Mouse (Mus musculus) lung, postnatal 0 days (tissue): Measurements from ENCODE around the gene Fxyd6. TPM values are rescaled to one million over a fixed set of nuclear protein-coding genes. Genes with fewer than 3 reads are reported as not detected.

ENCODE experiments used
- ATAC-seq: fragments of 200-750 bp; cut with Nextera tagmentation; 2 replicates; pipeline ENCODE4 v1.8.0; 2017; ENCODE audit warnings: moderate library complexity
- DNase-seq: peaks from one replicate; pipeline ENCODE4 v3.0.0-alpha.2; 2016; ENCODE audit warnings: low spot score
- H3K27ac ChIP-seq: fragments of 300-500 bp; sonication (generic); 2 replicates; pipeline ENCODE4 v1.5.1; 2014; ENCODE audit warnings: antibody characterized with exemption, mild to moderate bottlenecking, low read length, mixed read lengths
- H3K27me3 ChIP-seq: fragments of 300-500 bp; sonication (generic); replicated peaks from 2 replicates; pipeline ENCODE4 v1.6.1; 2014; ENCODE audit warnings: low read length, mixed read lengths; ENCODE audit not compliant: insufficient read depth
- H3K36me3 ChIP-seq: fragments of 300-500 bp; sonication (generic); 2 replicates; pipeline ENCODE4 v1.6.1; 2014; ENCODE audit warnings: low read length, mixed read lengths; ENCODE audit not compliant: insufficient read depth
- H3K4me1 ChIP-seq: fragments of 300-500 bp; sonication (generic); 2 replicates; pipeline ENCODE4 v1.6.1; 2014; ENCODE audit warnings: antibody characterized with exemption, low read depth, low read length, mixed read lengths; ENCODE audit not compliant: insufficient read depth
- H3K4me2 ChIP-seq: fragments of 300-500 bp; sonication (generic); replicated peaks from 2 replicates; pipeline ENCODE4 v1.6.1; 2014; ENCODE audit warnings: low read depth, mild to moderate bottlenecking, low read length, moderate library complexity, mixed read lengths
- H3K4me3 ChIP-seq: fragments of 300-500 bp; sonication (generic); 2 replicates; pipeline ENCODE4 v1.5.1; 2014; ENCODE audit warnings: low read depth, low read length
- H3K9ac ChIP-seq: fragments of 300-500 bp; sonication (generic); replicated peaks from 2 replicates; pipeline ENCODE4 v1.6.1; 2014; ENCODE audit warnings: low read depth, mild to moderate bottlenecking
- H3K9me3 ChIP-seq: fragments of 300-500 bp; sonication (generic); 2 replicates; pipeline ENCODE4 v1.6.1; 2016; ENCODE audit warnings: low read length, mixed read lengths
- CTCF ChIP-seq: IDR thresholded peaks from 2 replicates; pipeline ENCODE4 v1.5.1; 2016; ENCODE audit warnings: antibody characterized with exemption, mild to moderate bottlenecking
- EP300 ChIP-seq: IDR thresholded peaks from 2 replicates; pipeline ENCODE4 v1.6.1; 2016; ENCODE audit warnings: antibody characterized with exemption, mild to moderate bottlenecking, control low read depth
- WGBS: fragments of 180-500 bp; shearing (Covaris S2); extraction: QIAGEN DNeasy Blood & Tissue Kit; methylation state at CpG from one replicate; pipeline ENCODE4 v1.1.7; 2014; 5-methylcytosine and 5-hydroxymethylcytosine counted together
- polyA plus RNA-seq: library from polyadenylated mRNA; unstranded; fragments of >200 nt; fragmentation: Nextera tagmentation; extraction: Ambion mirVana; gene quantifications from 2 replicates; pipeline ENCODE4 v1.2.1, GENCODE M21; 2015

The Fxyd6 gene
- polyA plus RNA-seq, 1 experiment from 2014 or later, result 13.4 TPM

DNA sequence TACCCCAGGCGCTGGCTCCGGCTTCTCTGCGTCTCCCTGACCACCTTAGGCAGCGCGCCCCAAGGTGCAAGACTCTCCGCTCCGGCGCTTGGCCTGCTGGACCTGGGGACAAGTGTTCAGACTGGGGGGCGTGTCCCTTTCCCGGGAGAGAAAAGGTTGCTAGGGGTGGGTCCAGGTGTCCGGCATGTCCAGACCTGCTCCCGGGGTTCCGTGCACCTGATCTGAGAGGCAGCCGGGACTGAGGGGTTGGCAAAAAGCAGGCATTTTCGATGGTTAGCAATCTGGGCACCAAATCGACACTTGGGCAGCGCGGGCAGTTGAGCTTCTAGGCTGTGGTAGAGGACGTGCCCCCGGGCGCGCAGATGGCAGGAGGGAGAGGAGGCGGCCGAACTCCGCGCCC lies 61.2 kb downstream of the Fxyd6 start:
- DNase-seq (no peak), ATAC-seq (no peak)
- Histone ChIP-seq H3K4me1 (no peaks in the 10 kb centered on the region; the same call in 1 of the 2 replicates), H3K4me3 (0 out of 2 replicates have a peak overlapping the region, but pooled peaks have one; percentile 6), H3K4me2 (peak overlapping the region; percentile 36; the same call in 1 of the 2 replicates), H3K36me3 (no peaks in the 10 kb centered on the region), H3K9me3 (no peaks in the 10 kb centered on the region), H3K27ac (no peak overlapping the region), H3K9ac (no peak overlapping the region), H3K27me3 (peaks cover 40% of the 10 kb centered on the region)
- TF ChIP-seq CTCF (no peak), EP300 (no peak)
- WGBS, result 5% methylated on average over 24 of the region's 26 CpGs

DNA sequence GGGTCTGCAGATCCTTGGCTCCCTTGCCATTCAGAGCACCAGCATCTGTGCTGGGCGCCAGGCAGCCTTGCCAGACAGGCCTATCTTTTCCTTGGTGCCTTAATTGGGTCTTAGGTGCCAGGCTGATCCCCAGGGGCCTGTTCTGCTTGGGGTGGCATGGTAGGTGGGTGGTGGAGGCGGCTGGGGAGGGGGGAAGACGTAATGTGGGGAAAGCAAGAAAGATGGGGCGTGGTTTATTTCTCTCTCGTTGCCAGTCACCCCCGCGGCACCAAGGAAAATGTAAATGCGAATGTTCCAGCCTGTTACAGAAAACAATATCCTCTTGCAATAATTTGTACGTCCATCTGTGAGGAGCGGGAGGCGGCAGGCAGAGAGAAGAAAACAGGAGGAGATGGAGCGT lies 62.7 kb downstream of the Fxyd6 start:
- H3K27ac ChIP-seq, result no peak overlapping the region

DNA sequence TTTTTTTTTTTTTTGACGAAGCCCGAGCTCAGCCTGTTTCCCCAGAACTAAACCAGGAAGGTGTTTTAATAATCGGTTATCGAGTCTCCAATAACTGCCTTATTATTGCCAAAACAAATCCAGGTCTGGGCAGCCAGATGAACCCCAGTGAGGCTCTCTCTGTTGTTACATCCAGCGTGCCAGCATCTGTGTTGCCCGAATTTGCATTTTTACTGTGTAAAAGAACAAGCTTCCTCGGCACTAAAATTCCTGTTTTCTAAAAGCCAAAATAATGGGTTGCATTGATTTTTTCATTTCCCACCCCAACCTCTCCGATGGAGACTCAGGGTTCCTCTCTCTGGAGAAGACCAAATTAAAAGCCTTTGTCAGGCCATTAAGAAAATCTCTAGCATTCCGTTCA lies 63.1 kb downstream of the Fxyd6 start:
- Histone ChIP-seq H3K4me3 (no peak overlapping the region), H3K27me3 (peaks cover 40% of the 10 kb centered on the region), H3K9me3 (no peaks in the 10 kb centered on the region), H3K36me3 (no peaks in the 10 kb centered on the region), H3K27ac (no peak overlapping the region), H3K4me1 (no peaks in the 10 kb centered on the region; the same call in 1 of the 2 replicates), H3K4me2 (no peak overlapping the region), H3K9ac (no peak overlapping the region)
- WGBS, result 84% methylated on average over 9 of the region's 9 CpGs
- ATAC-seq (no peak), DNase-seq (no peak)
- TF ChIP-seq EP300 (no peak), CTCF (no peak)

More for the DNA sequence above, 62.7 kb downstream of the Fxyd6 start:
- DNase-seq (no peak), ATAC-seq (no peak)
- WGBS, result 70% methylated on average over 12 of the region's 12 CpGs
- peaks cover 40% of the 10 kb centered on the region for H3K27me3 ChIP-seq
- no peaks in the 10 kb centered on the region for H3K9me3 ChIP-seq
- H3K4me3 ChIP-seq, result no peak overlapping the region
- H3K36me3 ChIP-seq, result no peaks in the 10 kb centered on the region
- H3K9ac ChIP-seq, result no peak overlapping the region
- no peak overlapping the region for H3K4me2 ChIP-seq
- TF ChIP-seq CTCF, result no peak
- no peak for TF ChIP-seq EP300
- no peaks in the 10 kb centered on the region; the same call in 1 of the 2 replicates for H3K4me1 ChIP-seq

DNA sequence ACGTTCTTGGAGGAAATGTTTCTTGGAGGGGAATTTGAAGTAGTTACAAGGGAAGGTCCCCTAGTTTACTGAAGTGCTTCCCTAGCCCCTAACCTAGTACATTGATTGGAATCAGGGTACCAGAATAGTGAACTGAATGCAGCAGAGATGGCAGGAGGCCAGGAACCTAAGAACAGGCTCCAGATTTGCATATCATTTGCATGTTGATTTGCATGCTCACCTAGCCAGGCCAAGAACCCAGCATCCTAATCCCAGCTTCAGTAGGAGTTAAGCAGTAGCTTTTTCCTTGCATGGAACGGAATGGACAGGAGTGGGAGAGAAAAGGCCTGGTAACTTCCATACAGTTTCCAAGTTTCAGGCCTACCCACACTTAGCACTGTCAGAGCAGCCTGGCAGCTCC lies 64.2 kb downstream of the Fxyd6 start:
- WGBS, result 61% methylated on average over 2 of the region's 2 CpGs

DNA sequence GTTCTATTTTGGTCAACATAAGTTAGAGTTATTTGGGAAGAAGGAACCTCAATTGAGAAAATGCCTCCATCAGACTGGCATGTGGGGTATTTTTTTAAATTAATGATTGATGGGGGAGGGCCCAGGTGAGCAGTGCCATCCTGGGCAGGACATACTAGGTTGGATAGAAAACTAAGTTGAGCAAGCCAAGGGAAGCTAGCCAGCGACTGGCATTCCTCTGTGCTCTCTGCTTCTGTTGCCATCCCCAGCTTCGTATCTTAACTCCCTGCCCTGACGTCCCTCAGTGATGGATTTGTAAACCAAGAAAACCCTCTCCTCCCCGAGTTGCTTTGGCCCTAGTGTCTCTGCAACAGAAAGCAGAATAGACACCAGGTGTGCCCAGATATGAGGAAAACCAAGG lies 69.0 kb downstream of the Fxyd6 start:
- 48% methylated on average over 4 of the region's 4 CpGs for WGBS
- H3K27ac ChIP-seq, result no peak overlapping the region
- TF ChIP-seq CTCF (no peak), EP300 (no peak)

More for the DNA sequence above, 64.2 kb downstream of the Fxyd6 start:
- Histone ChIP-seq H3K27ac (no peak overlapping the region), H3K4me1 (no peaks in the 10 kb centered on the region; the same call in 1 of the 2 replicates), H3K4me2 (no peak overlapping the region), H3K27me3 (peaks cover 36% of the 10 kb centered on the region), H3K36me3 (no peaks in the 10 kb centered on the region), H3K9ac (no peak overlapping the region), H3K9me3 (no peaks in the 10 kb centered on the region), H3K4me3 (no peak overlapping the region)
- DNase-seq, result no peak
- no peak for ATAC-seq
- TF ChIP-seq CTCF, result no peak
- no peak for TF ChIP-seq EP300

DNA sequence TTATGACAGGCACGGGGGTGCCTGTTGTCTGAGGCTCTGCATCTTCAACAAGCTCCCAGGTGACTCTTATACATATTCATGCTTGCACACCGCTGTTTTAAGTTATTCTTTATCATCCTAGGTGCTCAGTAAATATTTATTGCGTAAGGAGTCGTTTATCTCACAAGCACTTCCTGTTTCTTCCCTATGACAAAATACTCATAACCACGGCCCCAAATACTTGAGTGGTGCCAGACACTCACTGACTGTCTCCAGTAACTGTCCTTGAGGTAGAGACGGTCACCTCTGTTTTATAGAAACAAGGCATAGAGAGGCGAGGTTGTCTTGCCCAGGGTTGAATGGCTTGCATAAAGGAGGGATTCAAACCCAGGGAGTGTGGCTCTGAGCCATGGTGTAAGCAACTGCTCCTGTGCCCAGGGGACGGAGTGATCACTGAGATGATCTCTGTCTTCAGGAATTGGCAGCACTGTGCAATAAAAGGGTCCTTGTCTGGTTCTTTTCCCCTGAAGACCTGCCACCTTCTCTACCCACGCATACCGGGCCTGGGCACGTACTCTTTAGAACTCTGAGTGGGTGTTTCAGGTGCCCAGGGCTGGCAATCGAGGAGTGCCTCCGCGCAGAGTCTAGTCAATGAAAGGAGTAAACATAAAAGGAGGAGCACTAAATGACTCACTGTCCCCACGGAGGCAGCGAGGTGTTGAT lies 70.2 kb downstream of the Fxyd6 start:
- H3K4me2 ChIP-seq, result no peak overlapping the region

More for the DNA sequence above, 69.0 kb downstream of the Fxyd6 start:
- Histone ChIP-seq H3K4me3 (no peak overlapping the region), H3K9ac (no peak overlapping the region), H3K4me1 (no peaks in the 10 kb centered on the region), H3K9me3 (no peaks in the 10 kb centered on the region), H3K4me2 (no peak overlapping the region), H3K27me3 (no peaks in the 10 kb centered on the region), H3K36me3 (no peaks in the 10 kb centered on the region)
- no peak for ATAC-seq
- DNase-seq, result no peak

More for the DNA sequence above, 70.2 kb downstream of the Fxyd6 start:
- Histone ChIP-seq H3K9ac (no peak overlapping the region), H3K36me3 (no peaks in the 10 kb centered on the region), H3K27me3 (no peaks in the 10 kb centered on the region), H3K9me3 (no peaks in the 10 kb centered on the region), H3K27ac (no peak overlapping the region), H3K4me1 (no peaks in the 10 kb centered on the region), H3K4me3 (no peak overlapping the region)
- no peak for DNase-seq
- TF ChIP-seq EP300 (no peak), CTCF (no peak)
- 60% methylated on average over 16 of the region's 16 CpGs for WGBS
- no peak for ATAC-seq
